Mouse (Mus musculus) forebrain, embryonic 10.5 days (tissue): ENCODE results near the gene Nupr1. TPM values are rescaled to one million over a fixed set of nuclear protein-coding genes. Genes with fewer than 3 reads are reported as not detected.

Source experiments
- DNase-seq: peaks from one replicate; pipeline ENCODE4 v3.0.0-alpha.2; 2017; ENCODE audit warnings: low spot score; ENCODE audit errors: extremely low spot score
- H3K27ac ChIP-seq: fragments of 300-500 bp; sonication (generic); 2 replicates; pipeline ENCODE4 v1.5.1; 2016; ENCODE audit warnings: mild to moderate bottlenecking
- H3K27me3 ChIP-seq: fragments of 300-500 bp; sonication (generic); 2 replicates; pipeline ENCODE4 v1.6.1; 2016; ENCODE audit warnings: mild to moderate bottlenecking; ENCODE audit not compliant: poor library complexity, severe bottlenecking
- H3K36me3 ChIP-seq: fragments of 300-500 bp; sonication (generic); replicated peaks from 2 replicates; pipeline ENCODE4 v1.6.1; 2016; ENCODE audit warnings: mild to moderate bottlenecking, moderate library complexity
- H3K4me1 ChIP-seq: fragments of 300-500 bp; sonication (generic); 2 replicates; pipeline ENCODE4 v1.6.1; 2016
- H3K4me3 ChIP-seq: fragments of 300-500 bp; sonication (generic); 2 replicates; pipeline ENCODE4 v1.5.1; 2016; ENCODE audit warnings: mild to moderate bottlenecking, moderate library complexity
- H3K9me3 ChIP-seq: fragments of 300-500 bp; sonication (generic); 2 replicates; pipeline ENCODE4 v1.6.1; 2016; ENCODE audit warnings: mild to moderate bottlenecking, moderate library complexity
- WGBS: fragments of 180-500 bp; shearing (Covaris S2); methylation state at CpG from one replicate; pipeline ENCODE4 v1.1.7; 2016; 5-methylcytosine and 5-hydroxymethylcytosine counted together
- polyA plus RNA-seq: library from polyadenylated mRNA; unstranded; fragments of >200 nt; fragmentation: Nextera tagmentation; extraction: Ambion mirVana; gene quantifications from 2 replicates; pipeline ENCODE4 v1.2.1, GENCODE M21; 2016

Nupr1 gene
- polyA plus RNA-seq, 1 experiment from 2014 or later = 2.0 TPM

DNA sequence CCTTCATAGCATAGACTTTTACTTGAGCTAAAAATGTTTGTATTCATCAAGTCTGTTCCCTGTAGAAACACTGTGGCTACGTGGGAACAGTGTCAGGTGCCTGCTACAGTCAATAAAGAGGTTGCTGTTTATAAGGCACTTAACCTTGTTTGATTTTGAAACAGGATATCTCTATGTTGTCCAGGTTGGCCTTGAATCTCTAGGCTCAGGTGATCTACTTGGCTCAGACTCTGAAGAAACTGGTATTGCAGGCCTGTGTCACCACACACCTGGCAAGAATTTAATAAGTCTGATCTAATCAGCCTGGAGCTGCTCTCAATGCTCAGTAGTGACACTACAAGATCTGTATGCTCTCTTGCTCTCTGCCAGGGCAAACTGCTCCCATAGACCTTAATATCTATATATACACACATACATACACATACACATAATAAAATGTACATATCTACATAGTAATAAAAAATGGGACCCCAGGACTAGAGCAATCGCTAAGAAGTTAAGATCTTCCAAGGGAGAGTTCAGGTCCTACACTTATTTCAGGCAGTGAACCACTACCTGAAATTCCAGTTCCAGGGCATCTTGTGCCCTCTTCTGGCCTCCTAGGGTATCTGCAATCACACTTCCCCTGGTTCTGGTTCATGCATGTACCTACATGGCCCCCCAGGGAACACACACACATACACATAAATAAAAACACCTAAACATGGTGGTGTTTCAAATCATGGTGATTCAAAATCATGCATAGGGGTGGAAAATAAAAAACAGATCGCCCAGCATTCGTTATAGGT, 6.3 kb upstream of the Nupr1 start:
- H3K9me3 ChIP-seq = no peaks in the 10 kb centered on the region
- 20% methylated on average over 4 of the region's 4 CpGs for WGBS
- no peaks in the 10 kb centered on the region for H3K27me3 ChIP-seq
- H3K27ac ChIP-seq = no peak overlapping the region
- no peaks in the 10 kb centered on the region for H3K4me1 ChIP-seq
- no peaks in the 10 kb centered on the region for H3K36me3 ChIP-seq
- DNase-seq = no peak
- no peak overlapping the region for H3K4me3 ChIP-seq

DNA sequence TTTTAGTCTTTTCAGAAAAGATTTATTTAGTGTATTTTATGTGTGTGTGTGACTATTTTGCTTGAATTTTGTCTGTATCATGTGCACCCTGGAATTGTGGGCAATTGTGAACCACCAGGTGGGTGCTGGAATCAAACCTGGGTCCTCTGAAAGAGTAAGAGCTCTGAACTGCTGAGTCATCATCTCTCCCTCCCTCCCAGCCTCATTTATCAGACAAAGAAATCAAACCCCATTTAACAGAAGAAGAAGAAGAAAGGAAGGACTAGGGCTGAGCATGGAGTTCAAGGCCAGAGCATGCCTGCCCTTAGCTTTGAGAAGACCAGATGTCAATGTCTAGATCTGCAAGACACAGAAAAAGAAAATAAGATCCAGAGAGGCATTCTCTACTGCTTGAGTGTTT, 4.7 kb upstream of the Nupr1 start:
- Histone ChIP-seq H3K36me3 (no peaks in the 10 kb centered on the region), H3K4me1 (no peaks in the 10 kb centered on the region), H3K9me3 (no peaks in the 10 kb centered on the region), H3K27ac (no peak overlapping the region), H3K27me3 (no peaks in the 10 kb centered on the region), H3K4me3 (no peak overlapping the region)
- no peak for DNase-seq

DNA sequence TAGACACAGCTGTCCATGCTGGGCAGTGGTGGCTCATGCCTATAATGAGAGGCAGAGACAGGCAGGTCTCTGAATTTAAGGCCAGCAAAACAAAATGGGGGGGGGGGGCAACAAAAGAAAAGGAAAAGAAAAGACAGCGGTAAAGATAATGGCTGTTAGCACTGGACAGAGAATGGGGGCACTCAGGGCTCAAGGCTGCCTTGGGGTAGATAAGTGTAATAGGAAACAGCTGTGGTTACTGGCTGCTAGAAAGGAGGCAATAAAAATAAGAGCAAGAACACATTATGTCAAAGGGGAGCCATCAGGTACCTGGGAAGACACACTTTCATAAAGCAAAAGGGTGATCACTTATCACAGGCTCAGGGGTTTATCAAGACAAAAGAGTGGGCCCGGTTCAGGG, 1.8 kb upstream of the Nupr1 start:
- 85% methylated on average over 2 of the region's 2 CpGs for WGBS
- H3K4me1 ChIP-seq = peaks cover 3% of the 10 kb centered on the region; the same call in 1 of the 2 replicates
- no peaks in the 10 kb centered on the region for H3K36me3 ChIP-seq
- no peaks in the 10 kb centered on the region for H3K27me3 ChIP-seq
- H3K9me3 ChIP-seq = no peaks in the 10 kb centered on the region
- H3K27ac ChIP-seq = no peak overlapping the region
- H3K4me3 ChIP-seq = no peak overlapping the region
- DNase-seq = no peak

DNA sequence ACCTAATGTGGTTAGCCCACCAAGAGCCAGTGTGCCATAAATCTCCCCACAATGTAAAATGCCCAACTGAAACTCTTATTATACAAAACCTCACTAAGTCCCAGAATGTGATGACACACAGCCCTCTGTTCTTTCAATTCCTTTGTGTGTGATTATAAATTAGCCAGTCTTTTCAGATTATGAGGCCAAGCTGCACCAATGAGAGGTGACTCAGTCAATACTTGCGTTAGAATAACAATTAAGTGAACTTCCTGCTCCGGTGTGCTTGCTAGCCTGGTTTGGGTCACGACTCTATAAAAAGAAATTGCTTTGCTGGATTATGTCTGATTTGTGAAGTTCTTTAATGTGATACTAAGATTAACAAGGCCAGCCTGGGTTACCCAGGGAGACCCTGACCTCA, 746 bp downstream of the Nupr1 start:
- 62% methylated on average over 3 of the region's 3 CpGs for WGBS
- Histone ChIP-seq H3K4me1 (peaks cover 7% of the 10 kb centered on the region), H3K4me3 (no peak overlapping the region), H3K9me3 (no peaks in the 10 kb centered on the region), H3K27me3 (no peaks in the 10 kb centered on the region), H3K36me3 (no peaks in the 10 kb centered on the region), H3K27ac (no peak overlapping the region)
- DNase-seq = no peak

DNA sequence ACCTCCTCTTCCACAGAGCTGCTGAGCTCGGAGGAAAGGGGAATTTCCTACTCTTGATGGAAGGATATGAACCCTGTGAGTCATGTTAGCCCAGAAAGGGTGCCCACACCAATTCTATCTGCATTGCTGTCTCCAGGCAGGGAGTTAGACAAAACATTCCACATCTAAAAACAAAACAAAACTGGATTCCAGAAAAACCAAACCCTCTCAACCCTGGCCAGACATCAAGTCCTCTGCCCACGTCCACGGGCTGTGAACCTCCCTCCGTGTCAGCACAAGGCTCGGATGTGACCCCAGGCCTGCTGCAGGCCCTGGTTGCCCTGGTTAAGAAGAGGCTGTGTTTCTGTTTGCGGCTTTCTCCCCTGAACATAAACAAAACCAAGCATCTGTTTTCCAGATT, 2.5 kb downstream of the Nupr1 start:
- no peaks in the 10 kb centered on the region for H3K27me3 ChIP-seq
- H3K4me3 ChIP-seq = no peak overlapping the region
- no peak overlapping the region for H3K27ac ChIP-seq
- H3K36me3 ChIP-seq = no peaks in the 10 kb centered on the region
- no peak for DNase-seq
- WGBS = 80% methylated on average over 6 of the region's 6 CpGs
- H3K9me3 ChIP-seq = no peaks in the 10 kb centered on the region
- peaks cover 7% of the 10 kb centered on the region for H3K4me1 ChIP-seq

DNA sequence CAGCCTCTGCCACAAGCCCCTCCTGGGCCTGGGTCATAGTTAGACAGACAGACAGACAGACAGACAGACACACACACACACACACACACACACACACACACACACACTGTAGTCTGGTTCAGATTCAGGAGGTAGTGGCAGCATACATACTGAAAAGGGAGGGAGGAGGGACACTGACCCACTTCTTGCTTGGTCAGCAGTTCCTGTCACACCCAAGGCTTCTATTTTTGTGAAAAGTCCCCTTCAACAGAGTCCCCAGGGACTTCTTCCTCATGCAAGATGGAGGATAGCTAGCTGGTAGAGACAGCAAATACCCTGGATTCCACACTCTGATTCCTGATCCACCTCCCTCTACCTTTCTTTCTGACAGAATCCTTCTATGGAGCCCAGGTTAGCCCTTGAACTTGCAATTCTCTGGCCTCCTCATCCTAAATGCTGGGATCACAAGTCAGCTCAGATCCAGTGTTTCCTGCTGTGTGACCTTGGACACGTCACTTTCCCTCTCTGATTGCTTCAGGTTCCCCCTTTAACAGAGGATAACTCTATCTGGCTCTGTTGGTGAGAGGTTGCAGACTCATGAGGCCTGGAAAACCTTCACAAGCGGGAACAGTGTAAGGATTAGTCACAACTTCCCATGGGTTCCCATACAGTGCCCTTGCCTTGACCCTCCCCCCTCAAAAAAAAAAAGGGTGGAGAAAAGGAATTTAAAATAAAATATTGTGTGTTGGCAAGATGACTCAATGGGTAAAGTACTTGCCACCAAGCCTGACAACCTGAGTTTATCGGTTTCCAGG, 4.7 kb downstream of the Nupr1 start:
- Histone ChIP-seq H3K4me1 (peaks cover 7% of the 10 kb centered on the region), H3K4me3 (no peak overlapping the region), H3K36me3 (no peaks in the 10 kb centered on the region), H3K27me3 (no peaks in the 10 kb centered on the region), H3K27ac (no peak overlapping the region), H3K9me3 (no peaks in the 10 kb centered on the region)
- WGBS = 81% methylated on average over 3 of the region's 3 CpGs
- DNase-seq = no peak

DNA sequence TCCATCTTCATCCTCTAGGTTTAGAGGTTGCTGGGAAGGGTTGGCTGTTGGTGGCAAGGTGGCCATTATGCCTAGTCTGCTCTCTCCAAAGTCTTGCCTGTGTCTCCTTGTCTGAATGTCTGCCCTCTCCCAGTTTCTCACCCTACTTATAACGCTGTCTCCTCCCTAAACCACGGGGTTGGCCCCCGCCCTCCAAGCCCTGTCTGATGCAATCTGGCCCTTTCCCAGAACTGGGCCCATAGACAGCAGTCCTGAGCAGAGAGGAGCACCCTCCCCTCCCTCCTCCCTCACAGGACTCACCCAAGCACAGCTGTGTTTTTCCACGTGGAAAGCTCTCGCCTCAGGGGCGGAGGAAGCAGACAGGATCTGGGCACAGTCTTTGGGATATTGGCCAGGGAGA, 5.3 kb downstream of the Nupr1 start:
- Histone ChIP-seq H3K4me1 (peaks cover 7% of the 10 kb centered on the region), H3K4me3 (no peak overlapping the region), H3K27ac (no peak overlapping the region), H3K27me3 (no peaks in the 10 kb centered on the region), H3K9me3 (no peaks in the 10 kb centered on the region), H3K36me3 (no peaks in the 10 kb centered on the region)
- 66% methylated on average over 6 of the region's 6 CpGs for WGBS
- DNase-seq = no peak

DNA sequence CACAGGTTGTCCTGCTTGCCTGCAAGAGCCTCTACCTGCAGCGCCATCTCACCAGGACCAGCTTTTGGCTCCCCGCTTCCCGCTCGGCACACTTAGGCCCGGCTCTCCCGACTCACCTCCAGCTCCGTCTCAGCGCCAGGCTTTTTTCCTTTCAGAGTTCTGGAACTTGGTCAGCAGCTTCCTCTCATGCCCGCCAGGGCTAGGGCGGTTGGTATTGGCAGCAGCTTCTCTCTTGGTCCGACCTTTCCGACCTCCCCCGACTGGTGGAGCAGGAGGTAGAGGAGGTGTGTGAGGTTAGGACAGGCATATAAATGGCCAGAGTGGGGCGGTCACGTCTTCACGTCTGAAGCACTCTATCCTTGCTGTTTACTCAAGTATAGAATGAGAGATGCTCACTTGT, 5.9 kb downstream of the Nupr1 start:
- H3K9me3 ChIP-seq = no peaks in the 10 kb centered on the region
- WGBS = 74% methylated on average over 16 of the region's 16 CpGs
- no peaks in the 10 kb centered on the region for H3K36me3 ChIP-seq
- no peak for DNase-seq
- no peak overlapping the region for H3K27ac ChIP-seq
- no peak overlapping the region for H3K4me3 ChIP-seq
- H3K4me1 ChIP-seq = peaks cover 4% of the 10 kb centered on the region
- H3K27me3 ChIP-seq = no peaks in the 10 kb centered on the region

DNA sequence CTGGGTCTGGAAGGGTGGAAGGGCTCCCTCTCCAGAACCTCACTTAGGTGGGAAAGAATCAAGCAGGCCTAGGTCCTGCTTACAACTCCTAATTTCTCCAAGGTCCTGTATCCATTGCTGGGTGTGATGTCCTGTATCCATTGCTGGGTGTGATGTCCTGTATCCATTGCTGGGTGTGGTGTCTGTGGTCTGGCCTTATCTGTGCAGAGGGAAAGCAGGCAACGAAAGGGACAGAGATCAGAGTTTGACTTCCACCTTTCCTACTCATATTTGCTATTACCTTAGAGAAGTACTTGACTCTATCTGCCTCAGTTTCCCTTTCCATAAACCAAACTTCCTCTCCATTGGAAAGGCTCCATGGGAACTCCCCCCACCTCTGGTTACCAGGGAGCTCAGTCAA, 7.3 kb downstream of the Nupr1 start:
- no peak for DNase-seq
- Histone ChIP-seq H3K36me3 (no peaks in the 10 kb centered on the region), H3K4me3 (no peak overlapping the region), H3K27ac (no peak overlapping the region), H3K27me3 (no peaks in the 10 kb centered on the region), H3K9me3 (no peaks in the 10 kb centered on the region), H3K4me1 (peaks cover 4% of the 10 kb centered on the region; the same call in 1 of the 2 replicates)
- WGBS = 91% methylated on average over 1 of the region's 1 CpGs

DNA sequence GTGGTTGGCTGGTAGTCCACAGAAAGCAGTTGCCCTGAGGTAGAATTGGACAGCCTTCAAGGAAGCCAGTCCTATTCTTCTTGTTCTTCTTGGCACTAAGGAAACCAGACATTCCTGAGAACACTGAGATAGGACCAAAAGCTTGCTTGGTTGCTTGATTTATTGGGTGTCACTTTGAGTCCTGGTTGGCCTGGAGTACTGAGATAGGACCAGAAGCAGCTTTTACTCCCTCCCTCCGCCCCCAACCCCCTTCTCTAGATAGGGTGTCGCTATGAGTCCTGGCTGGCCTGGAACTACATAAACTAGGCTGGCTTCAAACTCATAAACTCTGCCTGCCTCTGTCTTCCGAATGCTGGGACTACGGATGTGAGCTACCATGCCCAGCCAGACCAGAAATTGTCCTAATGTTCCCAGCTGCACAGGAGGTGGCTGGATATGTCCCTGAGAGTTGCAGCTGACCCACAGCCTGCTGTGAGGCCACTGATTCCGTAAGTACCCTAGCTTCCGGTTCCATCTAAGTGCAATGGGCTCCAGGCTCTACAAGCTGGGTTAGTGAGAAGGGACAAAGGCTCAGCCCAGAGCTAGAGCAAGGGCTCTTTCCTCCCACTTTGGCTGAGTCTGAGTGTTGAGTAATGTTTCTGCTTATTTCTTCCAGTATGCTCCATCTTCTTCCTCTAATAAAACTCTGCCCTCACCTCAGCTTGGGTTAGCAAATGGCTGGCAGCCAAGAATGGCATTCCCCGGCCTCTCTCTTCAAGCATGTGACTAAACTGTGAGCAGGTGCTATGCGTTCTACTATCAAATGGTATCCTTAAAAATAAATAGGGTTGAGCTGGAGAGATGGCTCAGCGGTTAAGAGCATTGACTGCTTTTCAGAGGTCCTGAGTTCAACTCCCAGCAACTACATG, 9.0 kb downstream of the Nupr1 start:
- Histone ChIP-seq H3K9me3 (no peaks in the 10 kb centered on the region), H3K27ac (no peak overlapping the region), H3K4me1 (peaks cover 4% of the 10 kb centered on the region; the same call in 1 of the 2 replicates), H3K4me3 (no peak overlapping the region), H3K36me3 (no peaks in the 10 kb centered on the region), H3K27me3 (no peaks in the 10 kb centered on the region)
- no peak for DNase-seq
- WGBS = 83% methylated on average over 9 of the region's 9 CpGs

DNA sequence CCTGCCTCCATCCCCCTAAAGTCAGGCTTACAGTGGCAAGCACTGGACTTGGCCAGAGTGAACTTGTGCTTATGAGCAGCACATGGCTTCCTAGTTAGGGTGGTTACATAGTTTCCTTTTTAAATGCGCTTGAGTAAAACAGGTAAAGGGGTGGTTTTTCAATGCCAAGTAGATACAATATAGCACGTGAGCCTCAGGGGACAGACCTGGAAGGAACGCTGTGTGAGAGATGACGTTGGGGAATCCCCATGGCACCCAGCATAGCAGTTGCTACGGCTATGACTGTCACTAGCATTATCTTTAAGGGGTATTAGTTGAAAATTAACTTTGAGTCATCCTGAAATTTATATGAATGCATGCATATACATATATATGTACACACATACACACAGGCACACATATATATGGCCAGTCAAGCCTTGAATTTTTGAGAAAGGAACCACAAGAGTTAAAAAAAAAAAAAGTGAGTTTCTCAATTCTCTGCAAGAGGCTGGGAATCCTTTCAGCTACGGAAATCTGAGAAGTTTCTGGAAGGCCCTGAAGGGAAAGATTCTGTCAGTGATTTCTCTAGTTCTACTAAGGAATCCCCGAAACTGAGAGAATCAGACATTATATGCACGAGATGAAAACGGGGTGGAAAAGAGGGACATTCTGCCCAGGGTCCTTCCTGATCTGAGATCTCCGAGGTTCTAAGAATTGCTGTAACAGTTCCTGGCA, 10.9 kb downstream of the Nupr1 start:
- WGBS = 86% methylated on average over 10 of the region's 10 CpGs
- no peaks in the 10 kb centered on the region for H3K36me3 ChIP-seq
- no peak overlapping the region for H3K4me3 ChIP-seq
- H3K9me3 ChIP-seq = no peaks in the 10 kb centered on the region
- no peaks in the 10 kb centered on the region for H3K4me1 ChIP-seq
- no peak overlapping the region for H3K27ac ChIP-seq
- DNase-seq = no peak
- no peaks in the 10 kb centered on the region for H3K27me3 ChIP-seq

DNA sequence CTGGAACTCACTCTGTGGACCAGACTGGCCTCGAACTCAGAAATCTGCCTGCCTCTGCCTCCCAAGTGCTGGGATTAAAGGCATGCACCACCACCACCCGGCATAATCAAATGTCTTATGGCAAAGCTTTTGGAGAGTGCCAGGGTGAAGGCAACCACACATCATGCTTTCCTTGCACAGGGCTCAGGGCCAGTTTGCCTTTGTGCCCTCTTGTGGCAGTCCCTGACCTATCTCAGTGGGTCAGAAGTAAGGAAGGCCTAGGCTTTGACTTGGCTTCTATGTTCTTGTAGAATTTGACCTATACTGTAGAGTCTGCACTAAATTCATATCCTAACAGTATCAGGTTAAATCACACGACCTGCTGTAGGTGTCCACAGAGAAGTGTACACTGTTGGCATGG, 14.0 kb downstream of the Nupr1 start:
- no peak for DNase-seq

More for the DNA sequence above, 14.0 kb downstream of the Nupr1 start:
- no peaks in the 10 kb centered on the region for H3K27me3 ChIP-seq
- H3K27ac ChIP-seq = no peak overlapping the region
- no peak overlapping the region for H3K4me3 ChIP-seq
- H3K36me3 ChIP-seq = no peaks in the 10 kb centered on the region
- WGBS = 85% methylated on average over 3 of the region's 3 CpGs
- no peaks in the 10 kb centered on the region for H3K4me1 ChIP-seq
- H3K9me3 ChIP-seq = no peaks in the 10 kb centered on the region
